Mouse (Mus musculus): ENCODE measurements at regions not wholly inside any gene's neighbourhood (a gene's known extent, or its start where the extent isn't known, plus 50 kb on each side); places are given as distances from the start of the nearest gene placed in this dataset.

- TF ChIP-seq CTCF (conservative IDR thresholded peaks at IDR 0.05; ENCODE audit: low read length), result no peak
- TF ChIP-seq POU5F1 (IDR thresholded peaks at IDR 0.05; ENCODE audit: borderline replicate concordance, low read length), result no peak
Observed at GRCm38 (mm10) chr4:119026237-119026861, 65.0 kb downstream of the Lao1 start.
